9 mouse cellular contexts compared by ENCODE assay signal in genomic region chr5:137345821-137346220, GRCm38 (mm10). TPM values are rescaled to one million over a fixed set of nuclear protein-coding genes. Genes with fewer than 3 reads are reported as not detected.
DNase-seq lines count a peak whose midpoint lies in the region; ATAC-seq and TF ChIP-seq lines count a peak whose summit lies in the region.
"Had no signal": no experiment of that assay in that cellular context is flagged by ENCODE, and none has a peak within 500 bp of the region (broad histone marks: within the 10 kb centered on the region; RNA-seq: fewer than 3 reads in every experiment).

No protein-coding gene starts in this region.

- peak; percentile 33 for DNase-seq in MEL (ENCODE audit: low read depth, low spot score)
- DNase-seq in kidney, postnatal 36 days = peak; percentile 77 to 90
- DNase-seq in lung, postnatal 0 days (ENCODE audit: low spot score) = peak; percentile 82
- DNase-seq in gastrocnemius, adult 8-10 months (ENCODE audit: low spot score in 2 of 2) = no peak
- no peak for DNase-seq in left cerebral cortex, adult 11 months (ENCODE audit: low spot score)
- DNase-seq: adrenal gland, adult 8-10 months had no signal

- no peak for TF ChIP-seq EP300 in MEL (IDR thresholded peaks at IDR 0.05; ENCODE audit: low read depth in 1 of 2, low read length in 2 of 2)
- no peak for TF ChIP-seq EP300 in lung, postnatal 0 days (IDR thresholded peaks at IDR 0.05)

- H3K27ac ChIP-seq in MEL (ENCODE audit: control insufficient read depth, low read depth, low read length) = no peak overlapping the region
- no peak overlapping the region for H3K27ac ChIP-seq in embryonic facial prominence, embryonic 13.5 days
- no peak overlapping the region for H3K27ac ChIP-seq in lung, postnatal 0 days (ENCODE audit: low read length)
- H3K27ac ChIP-seq in hindbrain, embryonic 16.5 days (ENCODE audit: low read depth, low read length) = no peak overlapping the region
- H3K27ac ChIP-seq: hindbrain, postnatal 0 days had no signal

- H3K79me2 ChIP-seq in MEL (ENCODE audit: control insufficient read depth, insufficient read depth, low read length, poor library complexity) = no peaks in the 10 kb centered on the region

- TF ChIP-seq CTCF in MEL (IDR thresholded peaks at IDR 0.05 in 2 of 3, conservative IDR thresholded peaks at IDR 0.05 in 1 of 3; ENCODE audit: control insufficient read depth in 1 of 3, insufficient read depth in 1 of 3, low read depth in 2 of 3, low read length in 3 of 3, poor library complexity in 1 of 3, severe bottlenecking in 1 of 3) = no peak
- no peak for TF ChIP-seq CTCF in lung, postnatal 0 days (IDR thresholded peaks at IDR 0.05)

- TF ChIP-seq RAD21 in MEL (IDR thresholded peaks at IDR 0.05; ENCODE audit: low read depth, low read length) = no peak

- no peaks in the 10 kb centered on the region for H3K9me3 ChIP-seq in MEL (replicated peaks; ENCODE audit: insufficient read depth, low read length)
- H3K9me3 ChIP-seq in embryonic facial prominence, embryonic 13.5 days = no peaks in the 10 kb centered on the region
- no peaks in the 10 kb centered on the region for H3K9me3 ChIP-seq in lung, postnatal 0 days (ENCODE audit: low read length)
- H3K9me3 ChIP-seq in hindbrain, embryonic 16.5 days (ENCODE audit: control insufficient read depth, low read length) = no peaks in the 10 kb centered on the region

- ATAC-seq in embryonic facial prominence, embryonic 13.5 days (ENCODE audit: insufficient number of reproducible peaks, insufficient read depth, low FRiP score, low TSS enrichment, low read depth) = no peak
- ATAC-seq in lung, postnatal 0 days = no peak
- ATAC-seq in hindbrain, embryonic 16.5 days = no peak
- ATAC-seq: hindbrain, postnatal 0 days had no signal

- H3K27me3 ChIP-seq in MEL (ENCODE audit: control insufficient read depth in 1 of 2, insufficient read depth in 2 of 2, low read length in 2 of 2) = no peaks in the 10 kb centered on the region
- H3K27me3 ChIP-seq in embryonic facial prominence, embryonic 13.5 days = no peaks in the 10 kb centered on the region
- no peaks in the 10 kb centered on the region for H3K27me3 ChIP-seq in lung, postnatal 0 days (replicated peaks; ENCODE audit: insufficient read depth, low read length)
- H3K27me3 ChIP-seq in hindbrain, embryonic 16.5 days (replicated peaks; ENCODE audit: control insufficient read depth, insufficient read depth, low read length) = peaks cover 5% of the 10 kb centered on the region; the same call in 1 of the 2 replicates

- H3K4me3 ChIP-seq in MEL (ENCODE audit: control insufficient read depth in 1 of 2, insufficient read depth in 1 of 2, low read depth in 2 of 2, low read length in 2 of 2) = peak overlapping the region in 1 of 2 experiments; percentile 48; a peak in 1 of 4 replicates
- no peak overlapping the region for H3K4me3 ChIP-seq in embryonic facial prominence, embryonic 13.5 days
- H3K4me3 ChIP-seq in lung, postnatal 0 days (ENCODE audit: low read depth, low read length) = no peak overlapping the region
- H3K4me3 ChIP-seq in hindbrain, embryonic 16.5 days (ENCODE audit: low read length) = no peak overlapping the region

- 21% methylated on average over 9 of the region's 9 CpGs for WGBS in embryonic facial prominence, embryonic 13.5 days
- WGBS in lung, postnatal 0 days = 15% methylated on average over 9 of the region's 9 CpGs
- 29% methylated on average over 9 of the region's 9 CpGs for WGBS in hindbrain, embryonic 16.5 days

- H3K9ac ChIP-seq in MEL (ENCODE audit: control insufficient read depth, low read depth, low read length, poor library complexity, severe bottlenecking) = no peak overlapping the region
- H3K9ac ChIP-seq in embryonic facial prominence, embryonic 13.5 days = no peak overlapping the region
- H3K9ac ChIP-seq in lung, postnatal 0 days (replicated peaks; ENCODE audit: low read depth) = no peak overlapping the region
- H3K9ac ChIP-seq in hindbrain, embryonic 16.5 days (ENCODE audit: low read depth, low read length) = no peak overlapping the region

- peak overlapping the region; percentile 27; the same call in 1 of the 2 replicates for H3K4me2 ChIP-seq in embryonic facial prominence, embryonic 13.5 days
- 0 out of 2 replicates have a peak overlapping the region, but pooled peaks have one; percentile 3 for H3K4me2 ChIP-seq in lung, postnatal 0 days (replicated peaks; ENCODE audit: low read depth, low read length)
- H3K4me2 ChIP-seq in hindbrain, embryonic 16.5 days (ENCODE audit: low read length) = no peak overlapping the region

- TF ChIP-seq POLR2A in MEL (IDR thresholded peaks at IDR 0.05; ENCODE audit: control insufficient read depth in 1 of 2, insufficient read depth in 1 of 2, low read depth in 1 of 2, low read length in 2 of 2, poor library complexity in 1 of 2) = no peak

- H3K4me1 ChIP-seq in MEL (ENCODE audit: control insufficient read depth in 1 of 2, insufficient read depth in 2 of 2, low read length in 2 of 2) = peaks cover 0 to 3% of the 10 kb centered on the region in 2 experiments; a peak in 2 of 4 replicates
- peaks cover 20% of the 10 kb centered on the region for H3K4me1 ChIP-seq in embryonic facial prominence, embryonic 13.5 days
- peaks cover 7% of the 10 kb centered on the region for H3K4me1 ChIP-seq in lung, postnatal 0 days (ENCODE audit: insufficient read depth, low read depth, low read length)
- peaks cover 15% of the 10 kb centered on the region for H3K4me1 ChIP-seq in hindbrain, embryonic 16.5 days (ENCODE audit: control insufficient read depth, insufficient read depth, low read depth, low read length)

- H3K36me3 ChIP-seq in MEL (ENCODE audit: control insufficient read depth in 1 of 2, insufficient read depth in 2 of 2, low read length in 2 of 2) = no peaks in the 10 kb centered on the region; a peak in 1 of 4 replicates
- H3K36me3 ChIP-seq in embryonic facial prominence, embryonic 13.5 days = no peaks in the 10 kb centered on the region
- H3K36me3 ChIP-seq in lung, postnatal 0 days (ENCODE audit: insufficient read depth, low read length) = no peaks in the 10 kb centered on the region
- no peaks in the 10 kb centered on the region for H3K36me3 ChIP-seq in hindbrain, embryonic 16.5 days (ENCODE audit: control insufficient read depth, insufficient read depth, low read length)

TF ChIP-seq in MEL, 35 proteins besides CTCF, POLR2A, EP300 and RAD21:
- TF ChIP-seq SIN3A (IDR thresholded peaks at IDR 0.05; ENCODE audit: low read length) (no peak; the same call in 1 of the 2 replicates), HCFC1 (IDR thresholded peaks at IDR 0.05; ENCODE audit: low read depth, low read length) (no peak)
TF ChIP-seq in MEL: peak in this region for 0.

RNA-seq across cellular contexts. Expression of gene Ephb4, which starts 4.1 kb away (rescaled TPM):
- 0.07 and 0.12 TPM in 2 replicates for total RNA-seq in MEL (2012; rRNA removed)
- polyA plus RNA-seq in MEL (2012; ENCODE audit: insufficient read depth in 1 of 2, insufficient read length in 2 of 2, low read depth in 1 of 2, low replicate concordance in 2 of 2, missing spikeins in 1 of 2) = under 1 TPM in 1 of 2 experiments, not detected in 1; 0.08 TPM
- polyA plus RNA-seq in embryonic facial prominence, embryonic 13.5 days (2015; fragmentation: Nextera tagmentation; extraction: Ambion mirVana) = 70.4 and 71.0 TPM in 2 replicates
- 30.9 and 33.2 TPM in 2 replicates for polyA plus RNA-seq in lung, postnatal 0 days (2015; fragmentation: Nextera tagmentation; extraction: Ambion mirVana)
- 5.8 and 9.2 TPM in 2 replicates for polyA plus RNA-seq in hindbrain, embryonic 16.5 days (2015; fragmentation: Nextera tagmentation; extraction: Ambion mirVana)
- 10 to 100 TPM in 1 of 4 experiments, 1 to 10 TPM in 3; 6.9 to 10.7 (median 8.6) TPM for total RNA-seq in gastrocnemius, adult 8-10 months (2022)

RNA-seq across cellular contexts. Expression of gene Slc12a9, which starts 12.4 kb away (rescaled TPM):
- total RNA-seq in MEL (2012; rRNA removed) = 7.1 and 8.8 TPM in 2 replicates
- polyA plus RNA-seq in MEL (2012; ENCODE audit: insufficient read depth in 1 of 2, insufficient read length in 2 of 2, low read depth in 1 of 2, low replicate concordance in 2 of 2, missing spikeins in 1 of 2) = 10 to 100 TPM in 1 of 2 experiments, not detected in 1; 12.1 TPM
- 16.0 and 16.1 TPM in 2 replicates for polyA plus RNA-seq in embryonic facial prominence, embryonic 13.5 days (2015; fragmentation: Nextera tagmentation; extraction: Ambion mirVana)
- 8.2 TPM in 2 replicates for polyA plus RNA-seq in lung, postnatal 0 days (2015; fragmentation: Nextera tagmentation; extraction: Ambion mirVana)
- 24.5 and 26.7 TPM in 2 replicates for polyA plus RNA-seq in hindbrain, embryonic 16.5 days (2015; fragmentation: Nextera tagmentation; extraction: Ambion mirVana)
- 1 to 10 TPM; 1.7 to 3.6 (median 1.9) TPM for total RNA-seq in gastrocnemius, adult 8-10 months (2022)

RNA-seq across cellular contexts. Expression of gene Trip6, which starts 31.6 kb away (rescaled TPM):
- total RNA-seq in MEL (2012; rRNA removed) = 0.46 and 0.58 TPM in 2 replicates
- 1 to 10 TPM in 1 of 2 experiments, not detected in 1; 2.1 TPM for polyA plus RNA-seq in MEL (2012; ENCODE audit: insufficient read depth in 1 of 2, insufficient read length in 2 of 2, low read depth in 1 of 2, low replicate concordance in 2 of 2, missing spikeins in 1 of 2)
- 106 TPM in 2 replicates for polyA plus RNA-seq in embryonic facial prominence, embryonic 13.5 days (2015; fragmentation: Nextera tagmentation; extraction: Ambion mirVana)
- 45.8 and 50.1 TPM in 2 replicates for polyA plus RNA-seq in lung, postnatal 0 days (2015; fragmentation: Nextera tagmentation; extraction: Ambion mirVana)
- 13.2 and 17.3 TPM in 2 replicates for polyA plus RNA-seq in hindbrain, embryonic 16.5 days (2015; fragmentation: Nextera tagmentation; extraction: Ambion mirVana)
- 1 to 10 TPM; 1.4 to 3.9 (median 2.1) TPM for total RNA-seq in gastrocnemius, adult 8-10 months (2022)

RNA-seq across cellular contexts. Expression of gene Srrt, which starts 38.3 kb away (rescaled TPM):
- 235 and 291 TPM in 2 replicates for total RNA-seq in MEL (2012; rRNA removed)
- polyA plus RNA-seq in MEL (2012; ENCODE audit: insufficient read depth in 1 of 2, insufficient read length in 2 of 2, low read depth in 1 of 2, low replicate concordance in 2 of 2, missing spikeins in 1 of 2) = 100 to 1,000 TPM in 1 of 2 experiments, not detected in 1; 454 TPM
- polyA plus RNA-seq in embryonic facial prominence, embryonic 13.5 days (2015; fragmentation: Nextera tagmentation; extraction: Ambion mirVana) = 143 and 148 TPM in 2 replicates
- polyA plus RNA-seq in lung, postnatal 0 days (2015; fragmentation: Nextera tagmentation; extraction: Ambion mirVana) = 30.9 and 32.7 TPM in 2 replicates
- polyA plus RNA-seq in hindbrain, embryonic 16.5 days (2015; fragmentation: Nextera tagmentation; extraction: Ambion mirVana) = 88.1 and 100 TPM in 2 replicates
- 10 to 100 TPM; 30.0 to 37.2 (median 34.0) TPM for total RNA-seq in gastrocnemius, adult 8-10 months (2022)

RNA-seq across cellular contexts. Expression of gene Ufsp1, which starts 51.4 kb away (rescaled TPM):
- total RNA-seq in MEL (2012; rRNA removed) = 4.7 and 6.9 TPM in 2 replicates
- polyA plus RNA-seq in MEL (2012; ENCODE audit: insufficient read depth in 1 of 2, insufficient read length in 2 of 2, low read depth in 1 of 2, low replicate concordance in 2 of 2, missing spikeins in 1 of 2) = 10 to 100 TPM in 1 of 2 experiments, not detected in 1; 16.1 TPM
- 5.4 and 5.6 TPM in 2 replicates for polyA plus RNA-seq in embryonic facial prominence, embryonic 13.5 days (2015; fragmentation: Nextera tagmentation; extraction: Ambion mirVana)
- polyA plus RNA-seq in lung, postnatal 0 days (2015; fragmentation: Nextera tagmentation; extraction: Ambion mirVana) = 4.7 and 7.2 TPM in 2 replicates
- polyA plus RNA-seq in hindbrain, embryonic 16.5 days (2015; fragmentation: Nextera tagmentation; extraction: Ambion mirVana) = 25.5 and 29.6 TPM in 2 replicates
- 10 to 100 TPM; 14.6 to 22.7 (median 19.1) TPM for total RNA-seq in gastrocnemius, adult 8-10 months (2022)

Comparison
In these comparisons a context has a peak if more than half of its experiments do, and no peak if none do; other contexts are left out.
1. DNase-seq: peak in MEL (single experiment), kidney, postnatal 36 days (2 of 2) and lung, postnatal 0 days (single experiment); none in gastrocnemius, adult 8-10 months (0 of 2) and left cerebral cortex, adult 11 months (single experiment).